Mouse (Mus musculus) heart, embryonic 16.5 days (tissue): ENCODE results near the gene Ankrd11. TPM values are rescaled to one million over a fixed set of nuclear protein-coding genes. Genes with fewer than 3 reads are reported as not detected.
A peak's percentile ranks its signal among the peaks of the same experiment; 100 is the strongest.

ENCODE experiments used
- ATAC-seq: fragments of 200-750 bp; cut with Nextera tagmentation; replicated peaks from 2 replicates; pipeline ENCODE4 v1.8.0; 2017; ENCODE audit warnings: moderate number of reproducible peaks; ENCODE audit not compliant: insufficient read depth, low FRiP score; ENCODE audit errors: extremely low read depth
- H3K27ac ChIP-seq: fragments of 300-500 bp; sonication (generic); 2 replicates; pipeline ENCODE4 v1.5.1; 2014; ENCODE audit warnings: mild to moderate bottlenecking, low read length, control low read depth, moderate library complexity
- H3K27me3 ChIP-seq: fragments of 300-500 bp; sonication (generic); 2 replicates; pipeline ENCODE4 v1.6.1; 2014; ENCODE audit warnings: low read length, mixed read lengths; ENCODE audit not compliant: control insufficient read depth, insufficient read depth
- H3K36me3 ChIP-seq: fragments of 300-500 bp; sonication (generic); 2 replicates; pipeline ENCODE4 v1.6.1; 2014; ENCODE audit not compliant: control insufficient read depth, insufficient read depth
- H3K4me1 ChIP-seq: fragments of 300-500 bp; sonication (generic); 2 replicates; pipeline ENCODE4 v1.6.1; 2014; ENCODE audit warnings: low read length, mixed read lengths; ENCODE audit not compliant: control insufficient read depth, insufficient read depth
- H3K4me2 ChIP-seq: fragments of 300-500 bp; sonication (generic); 2 replicates; pipeline ENCODE4 v1.6.1; 2014; ENCODE audit warnings: low read depth, mild to moderate bottlenecking, control low read depth, low read length
- H3K4me3 ChIP-seq: fragments of 300-500 bp; sonication (generic); 2 replicates; pipeline ENCODE4 v1.5.1; 2014; ENCODE audit warnings: mild to moderate bottlenecking, control low read depth, low read length
- H3K9ac ChIP-seq: fragments of 300-500 bp; sonication (generic); 2 replicates; pipeline ENCODE4 v1.6.1; 2014; ENCODE audit warnings: low read length, control low read depth
- H3K9me3 ChIP-seq: fragments of 300-500 bp; sonication (generic); replicated peaks from 2 replicates; pipeline ENCODE4 v1.6.1; 2016; ENCODE audit warnings: low read length; ENCODE audit not compliant: control insufficient read depth
- WGBS: fragments of 180-500 bp; shearing (Covaris S2); extraction: QIAGEN DNeasy Blood & Tissue Kit; methylation state at CpG from one replicate; pipeline ENCODE4 v1.1.7; 2014; 5-methylcytosine and 5-hydroxymethylcytosine counted together
- polyA plus RNA-seq: library from polyadenylated mRNA; unstranded; fragments of >200 nt; fragmentation: Nextera tagmentation; extraction: Ambion mirVana; gene quantifications from 2 replicates; pipeline ENCODE4 v1.2.1, GENCODE M21; 2015

Ankrd11 gene
- polyA plus RNA-seq, 1 experiment from 2014 or later = 17.6 TPM

DNA sequence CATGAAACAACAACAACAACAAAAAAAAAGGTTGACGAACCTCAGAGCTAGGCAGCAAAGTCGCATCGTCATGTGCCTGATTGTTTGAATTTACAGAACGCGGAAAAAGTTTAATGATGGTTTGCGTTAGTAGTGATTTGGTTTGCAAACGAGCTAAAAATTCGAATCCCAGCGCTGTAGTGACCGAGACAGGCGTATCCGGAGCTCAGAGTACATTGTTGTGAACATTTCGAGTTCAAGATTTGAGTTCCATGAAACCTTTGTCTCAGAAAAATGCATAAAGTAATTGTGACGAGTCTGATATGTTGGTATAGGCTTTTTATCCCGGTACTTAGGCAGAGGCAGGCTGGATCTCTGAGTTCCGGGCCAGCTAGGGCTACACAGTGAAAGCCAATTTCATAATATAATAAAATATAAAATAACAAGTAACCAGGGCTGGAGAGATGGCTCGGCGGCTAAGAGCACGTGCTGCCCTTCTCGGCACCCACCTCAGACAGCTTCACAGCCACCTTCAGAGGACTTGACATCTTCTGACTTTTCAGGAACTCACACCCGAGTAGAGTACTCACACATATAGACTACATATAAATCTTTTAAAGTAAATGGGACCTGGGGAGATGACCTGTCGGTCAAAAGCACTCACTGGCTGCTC is 1.0 kb upstream of the Ankrd11 start:
- H3K27ac ChIP-seq = peak overlapping the region; percentile 98
- no peaks in the 10 kb centered on the region for H3K27me3 ChIP-seq
- H3K4me3 ChIP-seq = peak overlapping the region; percentile 81
- 11% methylated on average over 22 of the region's 22 CpGs for WGBS
- no peak for ATAC-seq
- H3K36me3 ChIP-seq = no peaks in the 10 kb centered on the region
- H3K9ac ChIP-seq = peak overlapping the region; percentile 86
- H3K9me3 ChIP-seq = no peaks in the 10 kb centered on the region
- H3K4me2 ChIP-seq = peak overlapping the region; percentile 69
- H3K4me1 ChIP-seq = peaks cover 32% of the 10 kb centered on the region

- Histone ChIP-seq H3K9me3 (no peaks in the 10 kb centered on the region), H3K4me1 (peaks cover 40% of the 10 kb centered on the region), H3K9ac (peak overlapping the region; percentile 94), H3K27ac (peak overlapping the region; percentile 87), H3K27me3 (no peaks in the 10 kb centered on the region), H3K4me2 (peak overlapping the region; percentile 32; the same call in 1 of the 2 replicates), H3K36me3 (no peaks in the 10 kb centered on the region), H3K4me3 (peak overlapping the region; percentile 63)
- whole genome bisulfite sequencing = under 1% methylated on average over 33 of the region's 60 CpGs
- ATAC-seq = no peak
These were observed 337 bp downstream of the Ankrd11 start for GRCm38 (mm10) chr8:123041774-123042105.

GRCm38 (mm10) chr8:123041008-123041773 is 886 bp downstream of the Ankrd11 start:
- Histone ChIP-seq H3K4me2 (peak overlapping the region; percentile 69), H3K27ac (peak overlapping the region; percentile 87), H3K9ac (peak overlapping the region; percentile 94), H3K4me3 (peak overlapping the region; percentile 63), H3K4me1 (peaks cover 44% of the 10 kb centered on the region), H3K9me3 (no peaks in the 10 kb centered on the region), H3K27me3 (no peaks in the 10 kb centered on the region), H3K36me3 (no peaks in the 10 kb centered on the region)
- 1% methylated on average over 64 of the region's 71 CpGs for WGBS
- no peak for ATAC-seq

DNA sequence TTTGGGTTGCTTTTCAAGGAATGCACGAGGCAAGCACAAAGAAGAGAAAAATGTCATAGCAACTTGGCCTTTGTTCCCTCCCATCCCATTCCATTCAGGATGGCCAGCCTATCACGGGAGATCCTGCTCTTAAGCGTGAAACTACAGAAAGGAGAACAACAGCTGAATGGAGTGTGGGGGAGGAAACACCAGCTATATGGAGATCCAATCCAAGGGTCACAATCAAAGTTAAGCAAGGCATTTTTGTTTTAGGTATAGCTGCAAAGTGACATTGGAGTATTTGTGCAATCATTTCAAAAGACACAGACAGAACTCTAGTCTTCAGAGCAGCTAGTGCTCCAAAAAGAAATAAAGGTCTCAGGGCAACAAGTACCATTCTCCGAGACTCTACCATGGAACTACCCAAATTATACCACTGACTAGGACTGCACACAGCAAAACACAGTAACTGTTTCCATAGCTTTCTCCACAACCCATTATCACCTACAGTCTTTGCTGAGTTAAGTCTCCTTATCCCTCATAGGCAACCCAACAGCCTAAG is 1.9 kb downstream of the Ankrd11 start:
- Histone ChIP-seq H3K27ac (peak overlapping the region; percentile 87), H3K4me1 (peaks cover 51% of the 10 kb centered on the region), H3K27me3 (no peaks in the 10 kb centered on the region), H3K4me2 (peak overlapping the region; percentile 69), H3K9me3 (no peaks in the 10 kb centered on the region), H3K36me3 (no peaks in the 10 kb centered on the region), H3K9ac (peak overlapping the region; percentile 94), H3K4me3 (peak overlapping the region; percentile 63)
- no peak for ATAC-seq
- 13% methylated on average over 4 of the region's 4 CpGs for WGBS

DNA sequence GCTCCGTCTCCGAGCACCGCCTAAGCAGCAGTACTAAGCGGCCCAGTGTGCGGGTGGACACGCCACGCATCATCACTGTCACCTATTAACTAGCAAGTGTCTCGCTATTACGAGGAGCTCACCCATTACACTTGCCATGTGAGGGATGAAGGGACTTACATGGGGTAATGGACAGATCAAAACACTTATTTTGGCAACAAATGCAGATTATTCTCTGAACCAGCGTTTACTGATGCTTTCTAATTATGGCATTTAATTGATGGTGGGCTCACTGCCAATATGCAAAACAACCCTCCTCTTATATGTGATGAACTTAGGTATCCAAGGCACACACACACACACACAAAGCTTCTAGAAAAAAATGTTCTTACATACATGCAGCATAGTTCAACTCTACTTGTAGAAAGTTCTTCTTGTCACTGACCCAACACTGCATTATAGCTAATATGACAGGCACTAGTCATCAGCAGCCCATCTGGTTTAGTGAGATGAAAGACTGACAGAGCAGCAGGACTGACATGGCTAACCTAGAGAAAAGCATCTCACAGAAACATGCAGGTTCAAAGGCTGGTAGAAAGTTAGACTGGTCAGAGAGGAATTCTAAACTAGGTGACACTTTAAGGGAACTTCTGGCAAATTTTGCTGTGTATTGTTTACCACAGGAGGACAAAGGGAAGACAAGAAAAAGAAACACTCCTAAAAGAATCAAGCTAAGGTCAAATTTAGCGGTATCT is 2.5 kb downstream of the Ankrd11 start:
- peak overlapping the region; percentile 69 for H3K4me2 ChIP-seq
- H3K27me3 ChIP-seq = no peaks in the 10 kb centered on the region
- H3K4me1 ChIP-seq = peaks cover 53% of the 10 kb centered on the region
- H3K9me3 ChIP-seq = no peaks in the 10 kb centered on the region
- no peak for ATAC-seq
- no peak overlapping the region; the same call in 1 of the 2 replicates for H3K9ac ChIP-seq
- H3K27ac ChIP-seq = peak overlapping the region; percentile 87
- H3K4me3 ChIP-seq = peak overlapping the region; percentile 63
- WGBS = 78% methylated on average over 11 of the region's 11 CpGs
- H3K36me3 ChIP-seq = no peaks in the 10 kb centered on the region

GRCm38 (mm10) chr8:123038351-123038750 is 3.7 kb downstream of the Ankrd11 start:
- ATAC-seq = no peak
- Histone ChIP-seq H3K27me3 (no peaks in the 10 kb centered on the region), H3K4me3 (no peak overlapping the region), H3K4me2 (no peak overlapping the region), H3K9ac (no peak overlapping the region; the same call in 1 of the 2 replicates), H3K4me1 (peaks cover 57% of the 10 kb centered on the region), H3K36me3 (no peaks in the 10 kb centered on the region), H3K9me3 (no peaks in the 10 kb centered on the region), H3K27ac (peak overlapping the region; percentile 18; the same call in 1 of the 2 replicates)
- 18% methylated on average over 2 of the region's 2 CpGs for WGBS

GRCm38 (mm10) chr8:123037487-123037886 is 4.6 kb downstream of the Ankrd11 start:
- Histone ChIP-seq H3K36me3 (no peaks in the 10 kb centered on the region), H3K4me3 (no peak overlapping the region), H3K9ac (no peak overlapping the region), H3K9me3 (no peaks in the 10 kb centered on the region), H3K4me1 (peaks cover 57% of the 10 kb centered on the region), H3K27me3 (no peaks in the 10 kb centered on the region), H3K4me2 (no peak overlapping the region), H3K27ac (peak overlapping the region; percentile 46; the same call in 1 of the 2 replicates)
- 76% methylated on average over 11 of the region's 11 CpGs for WGBS
- ATAC-seq = no peak

GRCm38 (mm10) chr8:123036956-123037355 is 5.1 kb downstream of the Ankrd11 start:
- Histone ChIP-seq H3K27me3 (no peaks in the 10 kb centered on the region), H3K4me3 (no peak overlapping the region), H3K4me2 (0 out of 2 replicates have a peak overlapping the region, but pooled peaks have one; percentile 13), H3K4me1 (peaks cover 60% of the 10 kb centered on the region), H3K27ac (peak overlapping the region; percentile 46), H3K9ac (peak overlapping the region; percentile 51), H3K9me3 (no peaks in the 10 kb centered on the region), H3K36me3 (no peaks in the 10 kb centered on the region)
- no peak for ATAC-seq
- 31% methylated on average over 3 of the region's 3 CpGs for WGBS
